Mouse (Mus musculus) lung, postnatal 14 days (tissue): ENCODE results near the gene Chid1.
A peak's percentile ranks its signal among the peaks of the same experiment; 100 is the strongest.

Experiments used
- DNase-seq: peaks from one replicate; pipeline ENCODE4 v3.0.0; 2021

Chid1 gene

GRCm38 (mm10) chr7:141475011-141475804 lies 64.4 kb downstream of the Chid1 start, which contains the start of the genes Polr2l and Tspan4:
Polr2l (minus strand) TSS chr7:141475132.
Tspan4 (plus strand) TSS chr7:141475240.
- peak; percentile 83 for DNase-seq

GRCm38 (mm10) chr7:141474160-141474559 lies 65.5 kb downstream of the Chid1 start:
- DNase-seq = no peak

- DNase-seq = no peak
Observed at GRCm38 (mm10) chr7:141472763-141473162, 66.9 kb downstream of the Chid1 start.

GRCm38 (mm10) chr7:141472226-141472625 lies 67.4 kb downstream of the Chid1 start:
- no peak for DNase-seq

- no peak for DNase-seq
Observed at GRCm38 (mm10) chr7:141471236-141471635, 68.4 kb downstream of the Chid1 start.

- no peak for DNase-seq
Observed at GRCm38 (mm10) chr7:141470637-141470944, 69.1 kb downstream of the Chid1 start.

GRCm38 (mm10) chr7:141469901-141470636 lies 69.6 kb downstream of the Chid1 start:
- no peak for DNase-seq

GRCm38 (mm10) chr7:141469352-141469751 lies 70.3 kb downstream of the Chid1 start:
- DNase-seq = no peak

GRCm38 (mm10) chr7:141468522-141469211 lies 71.0 kb downstream of the Chid1 start:
- DNase-seq = peak; percentile 75

GRCm38 (mm10) chr7:141468164-141468521 lies 71.5 kb downstream of the Chid1 start:
- no peak for DNase-seq

- peak; percentile 92 for DNase-seq
Observed at GRCm38 (mm10) chr7:141467230-141468030, 72.2 kb downstream of the Chid1 start, which contains the start of gene Cd151. Cd151 (plus strand) TSS chr7:141467392.

- DNase-seq = no peak
Observed at GRCm38 (mm10) chr7:141466607-141467148, 73.0 kb downstream of the Chid1 start.

GRCm38 (mm10) chr7:141466045-141466394 lies 73.6 kb downstream of the Chid1 start:
- no peak for DNase-seq

GRCm38 (mm10) chr7:141465388-141466044 lies 74.1 kb downstream of the Chid1 start:
- no peak for DNase-seq

GRCm38 (mm10) chr7:141464603-141465201 lies 75.0 kb downstream of the Chid1 start:
- no peak for DNase-seq

GRCm38 (mm10) chr7:141463824-141464602 lies 75.6 kb downstream of the Chid1 start:
- DNase-seq = peak; percentile 81

- DNase-seq = peak; percentile 73
Observed at GRCm38 (mm10) chr7:141462333-141462821, 77.3 kb downstream of the Chid1 start.

- DNase-seq = peak; percentile 60
Observed at GRCm38 (mm10) chr7:141461521-141462332, 77.9 kb downstream of the Chid1 start.

- DNase-seq = no peak
Observed at GRCm38 (mm10) chr7:141460391-141461113, 79.1 kb downstream of the Chid1 start, which contains the start of gene Cracr2b. Cracr2b (plus strand) TSS chr7:141461094.
